Mouse (Mus musculus) layer of hippocampus, adult 2 months (tissue): ENCODE results near the gene Ncf2. TPM values are rescaled to one million over a fixed set of nuclear protein-coding genes. Genes with fewer than 3 reads are reported as not detected.

Source experiments
- DNase-seq, 2 experiments: peaks; one replicate each; pipeline ENCODE4 v3.0.0; 2022; ENCODE audit warnings: low spot score in 2 of 2
- H3K27ac ChIP-seq: fragments of 200-600 bp; 2 replicates; pipeline ENCODE4 v1.8.1; 2022
- H3K4me3 ChIP-seq: fragments of 200-600 bp; 2 replicates; pipeline ENCODE4 v1.8.1; 2022; ENCODE audit warnings: mild to moderate bottlenecking
- CTCF ChIP-seq: fragments of 200-600 bp; conservative IDR thresholded peaks from 2 replicates; pipeline ENCODE4 v1.8.1; 2022; ENCODE audit warnings: antibody characterized with exemption, mild to moderate bottlenecking, moderate library complexity
- total RNA-seq, 2 experiments: library from RNA; stranded (reverse); gene quantifications; 2 replicates each; pipeline ENCODE4 v1.2.3; 2021

The Ncf2 gene
- total RNA-seq, 2 experiments from 2014 or later: 1.9 to 2.9 TPM

GRCm38 (mm10) chr1:152807619-152808391 is 7.8 kb downstream of the Ncf2 start:
- TF ChIP-seq CTCF: no peak
- Histone ChIP-seq H3K27ac (0 out of 2 replicates have a peak overlapping the region, but pooled peaks have one; percentile 2), H3K4me3 (no peak overlapping the region)
- DNase-seq: no peak

- no peak for DNase-seq
- Histone ChIP-seq H3K27ac (no peak overlapping the region), H3K4me3 (no peak overlapping the region)
- TF ChIP-seq CTCF: no peak
Observed at GRCm38 (mm10) chr1:152808392-152808680, 8.3 kb downstream of the Ncf2 start.

GRCm38 (mm10) chr1:152809541-152810252 is 9.7 kb downstream of the Ncf2 start:
- TF ChIP-seq CTCF: no peak
- no peak for DNase-seq
- no peak overlapping the region for H3K4me3 ChIP-seq
- H3K27ac ChIP-seq: no peak overlapping the region

- no peak for DNase-seq
- H3K27ac ChIP-seq: no peak overlapping the region
- H3K4me3 ChIP-seq: no peak overlapping the region
- no peak for TF ChIP-seq CTCF
Observed at GRCm38 (mm10) chr1:152810533-152811439, 10.8 kb downstream of the Ncf2 start.

- Histone ChIP-seq H3K4me3 (no peak overlapping the region), H3K27ac (no peak overlapping the region)
- no peak for DNase-seq
- TF ChIP-seq CTCF: peak; percentile 58
Observed at GRCm38 (mm10) chr1:152815265-152815701, 15.3 kb downstream of the Ncf2 start.

- TF ChIP-seq CTCF: no peak
- Histone ChIP-seq H3K4me3 (no peak overlapping the region), H3K27ac (peak overlapping the region; percentile 56; the same call in 1 of the 2 replicates)
- DNase-seq: no peak
Observed at GRCm38 (mm10) chr1:152817027-152817769, 17.2 kb downstream of the Ncf2 start.

GRCm38 (mm10) chr1:152817794-152818193 is 17.8 kb downstream of the Ncf2 start:
- Histone ChIP-seq H3K27ac (peak overlapping the region; percentile 56), H3K4me3 (no peak overlapping the region)
- DNase-seq: no peak
- TF ChIP-seq CTCF: no peak

- no peak for TF ChIP-seq CTCF
- no peak overlapping the region for H3K4me3 ChIP-seq
- no peak for DNase-seq
- H3K27ac ChIP-seq: no peak overlapping the region
Observed at GRCm38 (mm10) chr1:152819558-152819957, 19.6 kb downstream of the Ncf2 start.

GRCm38 (mm10) chr1:152820911-152821695 is 21.1 kb downstream of the Ncf2 start:
- Histone ChIP-seq H3K27ac (no peak overlapping the region), H3K4me3 (no peak overlapping the region)
- DNase-seq: no peak
- TF ChIP-seq CTCF: no peak

GRCm38 (mm10) chr1:152821746-152822145 is 21.8 kb downstream of the Ncf2 start:
- DNase-seq: no peak
- H3K27ac ChIP-seq: no peak overlapping the region
- H3K4me3 ChIP-seq: no peak overlapping the region
- TF ChIP-seq CTCF: no peak

- DNase-seq: no peak
- Histone ChIP-seq H3K27ac (no peak overlapping the region), H3K4me3 (no peak overlapping the region)
- TF ChIP-seq CTCF: no peak
Observed at GRCm38 (mm10) chr1:152824206-152824605, 24.2 kb downstream of the Ncf2 start.
